Mouse (Mus musculus) liver, embryonic 12.5 days (tissue): ENCODE data around the gene Mapre3. TPM values are rescaled to one million over a fixed set of nuclear protein-coding genes. Genes with fewer than 3 reads are reported as not detected.

Source experiments
- ATAC-seq: fragments of 200-750 bp; cut with Nextera tagmentation; 2 replicates; pipeline ENCODE4 v1.8.0; 2017; ENCODE audit warnings: moderate number of reproducible peaks, mild to moderate bottlenecking, moderate library complexity
- H3K27ac ChIP-seq: fragments of 300-500 bp; sonication (generic); 2 replicates; pipeline ENCODE4 v1.5.1; 2016; ENCODE audit warnings: mild to moderate bottlenecking
- H3K27me3 ChIP-seq: fragments of 300-500 bp; sonication (generic); replicated peaks from 2 replicates; pipeline ENCODE4 v1.6.1; 2016; ENCODE audit warnings: mild to moderate bottlenecking, moderate library complexity
- H3K36me3 ChIP-seq: fragments of 300-500 bp; sonication (generic); 2 replicates; pipeline ENCODE4 v1.6.1; 2016; ENCODE audit warnings: mild to moderate bottlenecking, moderate library complexity
- H3K4me1 ChIP-seq: fragments of 300-500 bp; sonication (generic); 2 replicates; pipeline ENCODE4 v1.6.1; 2016
- H3K4me2 ChIP-seq: fragments of 300-500 bp; sonication (generic); 2 replicates; pipeline ENCODE4 v1.6.1; 2016; ENCODE audit warnings: mild to moderate bottlenecking, moderate library complexity
- H3K4me3 ChIP-seq: fragments of 300-500 bp; sonication (generic); 2 replicates; pipeline ENCODE4 v1.5.1; 2016; ENCODE audit warnings: mild to moderate bottlenecking, moderate library complexity
- H3K9ac ChIP-seq: fragments of 300-500 bp; sonication (generic); 2 replicates; pipeline ENCODE4 v1.6.1; 2016; ENCODE audit warnings: mild to moderate bottlenecking, moderate library complexity
- H3K9me3 ChIP-seq: fragments of 300-500 bp; sonication (generic); replicated peaks from 2 replicates; pipeline ENCODE4 v1.6.1; 2016; ENCODE audit warnings: mild to moderate bottlenecking, moderate library complexity
- WGBS: fragments of 180-500 bp; shearing (Covaris S2); methylation state at CpG from one replicate; pipeline ENCODE4 v1.1.7; 2016; ENCODE audit not compliant: insufficient replicate concordance; 5-methylcytosine and 5-hydroxymethylcytosine counted together
- polyA plus RNA-seq: library from polyadenylated mRNA; unstranded; fragments of >200 nt; fragmentation: Nextera tagmentation; extraction: Ambion mirVana; gene quantifications from 2 replicates; pipeline ENCODE4 v1.2.1, GENCODE M21; 2016

Gene Mapre3
- polyA plus RNA-seq, 1 experiment from 2014 or later = 3.4 TPM

DNA sequence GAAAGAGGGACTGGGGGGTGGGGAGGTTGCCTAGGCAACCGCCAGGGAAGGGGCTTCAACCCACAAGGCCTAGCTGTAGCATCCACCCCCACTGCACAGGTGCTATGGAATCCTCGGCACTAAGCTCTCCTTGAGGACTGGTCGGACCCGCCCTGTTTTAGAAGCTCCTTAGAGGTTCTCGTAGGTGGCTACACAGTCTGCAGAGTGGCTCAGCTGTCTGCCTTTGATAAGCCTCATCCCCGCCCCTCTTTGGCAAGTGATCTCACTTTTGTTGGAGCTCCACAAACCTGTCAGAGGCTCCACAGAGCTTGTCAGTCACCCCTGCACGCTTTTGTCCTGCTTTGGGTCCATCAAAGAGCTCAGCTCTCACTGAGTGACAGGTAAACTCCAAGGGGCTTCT lies 17.0 kb upstream of the Mapre3 start:
- peak overlapping the region; percentile 78 for H3K27ac ChIP-seq

GRCm38 (mm10) chr5:30797982-30798381 lies 16.5 kb upstream of the Mapre3 start:
- ATAC-seq = peak; percentile 35
- peak overlapping the region; percentile 58 for H3K4me2 ChIP-seq
- peak overlapping the region; percentile 78 for H3K27ac ChIP-seq
- peak overlapping the region; percentile 33; the same call in 1 of the 2 replicates for H3K9ac ChIP-seq
- H3K4me1 ChIP-seq = peaks cover 33% of the 10 kb centered on the region
- H3K36me3 ChIP-seq = no peaks in the 10 kb centered on the region
- peak overlapping the region; percentile 20; the same call in 1 of the 2 replicates for H3K4me3 ChIP-seq
- no peaks in the 10 kb centered on the region for H3K9me3 ChIP-seq
- 32% methylated on average over 8 of the region's 8 CpGs for WGBS
- H3K27me3 ChIP-seq = peaks cover 18% of the 10 kb centered on the region; the same call in 1 of the 2 replicates

More for the DNA sequence above, 17.0 kb upstream of the Mapre3 start:
- Histone ChIP-seq H3K9ac (peak overlapping the region; percentile 36; the same call in 1 of the 2 replicates), H3K4me2 (peak overlapping the region; percentile 58), H3K9me3 (no peaks in the 10 kb centered on the region), H3K4me1 (peaks cover 33% of the 10 kb centered on the region), H3K4me3 (peak overlapping the region; percentile 20; the same call in 1 of the 2 replicates), H3K36me3 (no peaks in the 10 kb centered on the region), H3K27me3 (peaks cover 18% of the 10 kb centered on the region; the same call in 1 of the 2 replicates)
- ATAC-seq = peak; percentile 94
- 15% methylated on average over 7 of the region's 7 CpGs for WGBS

DNA sequence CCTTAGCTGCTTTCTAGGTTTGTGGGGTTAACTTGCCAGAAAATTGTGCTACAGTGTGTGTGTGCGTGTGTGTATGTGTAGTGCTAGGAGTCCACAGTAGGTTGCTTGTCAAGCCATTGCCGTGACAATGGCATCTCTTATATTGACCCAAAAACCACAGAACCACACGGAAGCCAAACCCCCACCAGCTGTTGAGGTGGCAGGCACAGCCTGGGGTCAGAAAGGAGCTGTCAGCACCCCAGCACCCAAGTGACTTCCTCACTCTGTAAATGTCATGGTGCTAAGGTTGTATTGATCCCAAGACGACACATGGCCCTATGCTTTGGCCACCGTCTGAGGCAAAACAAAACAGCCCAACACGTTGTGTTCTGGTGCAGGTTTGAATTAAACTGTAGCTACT lies 15.5 kb upstream of the Mapre3 start:
- Histone ChIP-seq H3K4me3 (no peak overlapping the region), H3K4me2 (no peak overlapping the region), H3K9me3 (no peaks in the 10 kb centered on the region), H3K27me3 (peaks cover 20% of the 10 kb centered on the region; the same call in 1 of the 2 replicates), H3K4me1 (peaks cover 33% of the 10 kb centered on the region), H3K36me3 (no peaks in the 10 kb centered on the region), H3K9ac (no peak overlapping the region), H3K27ac (no peak overlapping the region)
- 54% methylated on average over 6 of the region's 6 CpGs for WGBS
- ATAC-seq = no peak

DNA sequence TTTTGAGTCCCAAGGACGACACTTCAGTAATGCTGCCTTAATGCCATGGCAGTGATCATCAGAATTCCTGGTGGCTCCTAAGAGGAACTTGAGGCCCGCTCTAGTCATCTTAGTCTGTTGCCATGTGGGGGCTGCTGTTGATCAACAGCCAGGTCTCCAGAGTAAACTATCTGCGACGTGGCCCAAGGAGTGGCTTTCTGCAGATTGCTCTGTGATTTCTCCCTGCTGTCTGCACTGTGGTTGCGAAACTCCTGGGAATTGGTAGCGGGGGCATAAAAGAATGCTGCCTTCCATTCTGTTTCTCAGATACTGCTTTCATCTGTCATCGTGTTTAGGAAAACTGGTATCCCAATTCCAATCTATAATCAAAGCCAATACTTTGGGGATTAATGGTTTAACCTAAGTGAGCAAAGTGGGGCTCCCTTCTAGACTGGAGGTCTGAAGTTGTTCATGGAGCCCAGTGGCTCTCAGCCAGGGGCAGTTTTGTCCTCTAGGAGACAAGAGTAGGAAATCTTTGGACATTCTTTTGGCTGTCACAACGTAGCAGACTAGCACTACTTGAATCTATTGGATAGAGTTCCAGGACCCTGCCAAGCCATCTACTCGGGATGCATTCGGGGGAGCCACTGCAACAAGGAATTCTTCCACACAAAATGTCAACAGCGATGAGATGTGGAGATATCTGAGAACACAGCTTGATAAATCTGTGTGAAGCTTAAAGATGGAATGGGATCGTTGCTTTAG lies 11.5 kb upstream of the Mapre3 start:
- no peak for ATAC-seq
- Histone ChIP-seq H3K4me2 (no peak overlapping the region), H3K4me1 (peaks cover 11% of the 10 kb centered on the region), H3K9ac (no peak overlapping the region), H3K4me3 (no peak overlapping the region), H3K27ac (no peak overlapping the region), H3K9me3 (no peaks in the 10 kb centered on the region), H3K27me3 (peaks cover 9% of the 10 kb centered on the region; the same call in 1 of the 2 replicates), H3K36me3 (no peaks in the 10 kb centered on the region)
- 63% methylated on average over 12 of the region's 12 CpGs for WGBS

DNA sequence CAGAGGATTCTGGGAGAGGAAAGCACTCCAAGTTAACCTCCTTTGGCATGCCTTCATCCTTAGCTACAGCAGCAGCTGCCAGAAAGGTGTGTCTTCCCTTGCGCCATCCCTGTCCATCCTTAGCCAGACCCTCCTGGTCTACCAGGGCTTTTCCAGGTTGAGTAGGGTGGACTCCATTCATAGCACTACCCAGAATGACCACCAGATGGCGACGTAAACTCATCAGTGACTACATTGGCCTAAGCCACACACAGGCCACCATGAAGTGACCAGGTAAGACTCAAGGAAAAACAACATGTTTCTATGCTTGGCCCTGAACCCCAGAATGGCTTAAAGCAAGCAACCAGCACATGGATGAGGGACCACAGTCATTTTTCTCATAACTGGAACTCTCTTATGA lies 8.3 kb upstream of the Mapre3 start:
- Histone ChIP-seq H3K4me2 (no peak overlapping the region), H3K36me3 (no peaks in the 10 kb centered on the region), H3K4me1 (no peaks in the 10 kb centered on the region), H3K9me3 (no peaks in the 10 kb centered on the region), H3K27me3 (peaks cover 16% of the 10 kb centered on the region; the same call in 1 of the 2 replicates), H3K4me3 (no peak overlapping the region), H3K9ac (no peak overlapping the region), H3K27ac (no peak overlapping the region)
- peak; percentile 63 for ATAC-seq
- 11% methylated on average over 3 of the region's 3 CpGs for WGBS

GRCm38 (mm10) chr5:30815120-30815465 lies 652 bp downstream of the Mapre3 start:
- Histone ChIP-seq H3K36me3 (no peaks in the 10 kb centered on the region), H3K9ac (peak overlapping the region; percentile 68), H3K4me2 (peak overlapping the region; percentile 88), H3K4me3 (peak overlapping the region; percentile 63), H3K27me3 (peaks cover 69% of the 10 kb centered on the region), H3K4me1 (peaks cover 13% of the 10 kb centered on the region), H3K9me3 (no peaks in the 10 kb centered on the region), H3K27ac (no peak overlapping the region)
- no peak for ATAC-seq
- WGBS = 16% methylated on average over 7 of the region's 7 CpGs

GRCm38 (mm10) chr5:30816261-30816791 lies 1.9 kb downstream of the Mapre3 start:
- Histone ChIP-seq H3K36me3 (no peaks in the 10 kb centered on the region), H3K4me3 (no peak overlapping the region), H3K4me1 (peaks cover 13% of the 10 kb centered on the region), H3K27me3 (peaks cover 59% of the 10 kb centered on the region), H3K27ac (no peak overlapping the region), H3K9me3 (no peaks in the 10 kb centered on the region), H3K4me2 (no peak overlapping the region), H3K9ac (no peak overlapping the region)
- no peak for ATAC-seq
- 46% methylated on average over 8 of the region's 8 CpGs for WGBS

DNA sequence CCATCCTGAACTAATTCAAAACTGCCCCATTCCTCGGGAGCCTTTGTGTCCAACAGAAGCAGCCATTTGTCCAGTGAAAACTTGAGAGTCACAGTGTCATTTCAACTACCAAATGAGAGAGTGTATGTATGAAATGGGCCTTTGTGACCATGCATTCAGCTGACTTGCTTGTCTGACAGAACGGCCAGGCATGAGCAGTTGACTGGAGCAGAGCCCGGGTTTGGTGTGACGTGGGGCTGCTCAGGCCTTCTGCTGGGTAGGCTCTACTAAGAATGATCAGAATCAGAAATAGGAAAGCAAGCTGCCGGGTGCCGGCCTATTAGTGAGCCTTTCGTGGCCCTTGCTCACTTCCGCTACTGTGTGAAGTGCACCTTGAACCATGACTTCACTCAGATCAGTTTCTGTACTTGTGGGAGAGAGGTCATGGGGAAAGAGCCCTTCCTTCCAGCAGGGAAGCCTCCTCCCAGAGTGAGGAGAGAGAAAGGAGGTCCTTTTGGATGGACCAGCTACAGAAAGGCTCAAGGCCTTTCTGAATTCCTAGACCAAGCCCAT lies 4.4 kb downstream of the Mapre3 start:
- Histone ChIP-seq H3K4me2 (no peak overlapping the region), H3K9ac (no peak overlapping the region), H3K9me3 (no peaks in the 10 kb centered on the region), H3K27me3 (peaks cover 34% of the 10 kb centered on the region), H3K36me3 (no peaks in the 10 kb centered on the region), H3K4me1 (peaks cover 13% of the 10 kb centered on the region), H3K27ac (no peak overlapping the region), H3K4me3 (no peak overlapping the region)
- WGBS = 80% methylated on average over 8 of the region's 8 CpGs
- ATAC-seq = no peak

GRCm38 (mm10) chr5:30822689-30823088 lies 8.2 kb downstream of the Mapre3 start:
- Histone ChIP-seq H3K9me3 (no peaks in the 10 kb centered on the region), H3K4me3 (no peak overlapping the region), H3K27me3 (0 out of 2 replicates have a peak, but pooled peaks cover 4% of the 10 kb centered on the region), H3K4me1 (peaks cover 3% of the 10 kb centered on the region; the same call in 1 of the 2 replicates), H3K9ac (no peak overlapping the region), H3K4me2 (no peak overlapping the region), H3K36me3 (no peaks in the 10 kb centered on the region), H3K27ac (no peak overlapping the region)
- no peak for ATAC-seq
- WGBS = 58% methylated on average over 5 of the region's 5 CpGs

GRCm38 (mm10) chr5:30823091-30823490 lies 8.7 kb downstream of the Mapre3 start:
- no peak overlapping the region for H3K4me3 ChIP-seq
- H3K4me1 ChIP-seq = peaks cover 3% of the 10 kb centered on the region; the same call in 1 of the 2 replicates
- no peaks in the 10 kb centered on the region for H3K9me3 ChIP-seq
- no peak for ATAC-seq
- 0 out of 2 replicates have a peak, but pooled peaks cover 4% of the 10 kb centered on the region for H3K27me3 ChIP-seq
- no peak overlapping the region for H3K27ac ChIP-seq
- H3K36me3 ChIP-seq = no peaks in the 10 kb centered on the region
- no peak overlapping the region for H3K9ac ChIP-seq
- no peak overlapping the region for H3K4me2 ChIP-seq
- WGBS = 71% methylated on average over 3 of the region's 3 CpGs

DNA sequence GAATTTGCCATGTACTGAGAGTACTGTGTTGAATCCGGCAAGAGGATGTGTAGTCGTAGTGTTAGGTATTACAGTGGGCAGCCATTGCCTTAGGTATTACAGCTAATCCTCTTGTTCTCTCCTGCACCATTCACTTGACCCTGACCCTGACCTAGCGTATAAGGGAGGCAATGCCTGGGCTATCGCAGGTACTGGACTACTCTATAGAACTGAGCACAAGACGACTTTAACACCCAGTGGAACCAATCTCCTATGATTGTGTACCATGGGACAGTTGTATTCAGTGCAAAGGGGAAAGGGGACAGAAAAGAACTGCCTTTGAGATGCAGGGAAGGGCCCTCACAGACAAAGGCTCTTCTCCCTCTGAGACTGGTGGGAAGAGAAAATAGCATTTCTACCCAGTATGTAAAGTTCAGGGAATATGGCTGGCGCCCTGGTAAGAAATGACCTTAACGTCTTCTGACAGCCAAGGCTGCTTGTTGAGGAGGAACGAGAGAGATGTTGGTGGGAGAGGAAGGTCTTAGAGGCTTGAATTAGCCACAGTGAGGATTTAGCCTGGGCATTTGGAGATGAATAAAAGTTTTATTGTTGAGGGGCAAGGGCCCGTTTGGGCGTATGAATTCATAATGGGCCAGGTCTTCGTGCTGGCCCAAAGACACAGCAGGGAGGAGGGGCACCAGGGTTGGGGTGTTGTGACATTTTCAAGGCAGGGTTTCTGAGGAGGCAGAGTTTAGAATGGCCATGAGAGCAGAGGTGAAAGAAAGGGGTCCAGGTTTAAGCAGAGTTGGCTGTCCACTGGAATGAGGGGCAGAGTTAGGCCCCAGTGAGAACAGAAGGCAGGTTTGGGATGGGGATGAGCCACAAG lies 9.9 kb downstream of the Mapre3 start:
- H3K36me3 ChIP-seq = no peaks in the 10 kb centered on the region
- H3K4me2 ChIP-seq = no peak overlapping the region
- H3K27ac ChIP-seq = no peak overlapping the region
- no peak for ATAC-seq
- H3K4me3 ChIP-seq = no peak overlapping the region
- no peak overlapping the region for H3K9ac ChIP-seq
- no peaks in the 10 kb centered on the region for H3K9me3 ChIP-seq
- 0 out of 2 replicates have a peak, but pooled peaks cover 4% of the 10 kb centered on the region for H3K27me3 ChIP-seq
- peaks cover 3% of the 10 kb centered on the region; the same call in 1 of the 2 replicates for H3K4me1 ChIP-seq
- 75% methylated on average over 11 of the region's 11 CpGs for WGBS
